Mouse (Mus musculus): ENCODE measurements around the gene Sfxn2.
"Not testable (repeated sequence)": the region's sequence is repeated elsewhere in the genome, so short reads cannot be mapped to it uniquely, and the experiment has no call there.

The Sfxn2 gene

GRCm38 (mm10) chr19:46547565-46547964, 25.6 kb upstream of the Sfxn2 start:
- DNase-seq: no peak

GRCm38 (mm10) chr19:46548110-46548509, 25.1 kb upstream of the Sfxn2 start:
- DNase-seq: no peak

- DNase-seq: no peak
These were observed 22.8 kb upstream of the Sfxn2 start for GRCm38 (mm10) chr19:46550385-46550784.

GRCm38 (mm10) chr19:46552496-46552895, 20.7 kb upstream of the Sfxn2 start:
- no peak for DNase-seq

- DNase-seq: no peak
These were observed 19.6 kb upstream of the Sfxn2 start for GRCm38 (mm10) chr19:46553541-46553955.

- DNase-seq: no peak
These were observed 15.2 kb upstream of the Sfxn2 start for GRCm38 (mm10) chr19:46558009-46558408.

DNA sequence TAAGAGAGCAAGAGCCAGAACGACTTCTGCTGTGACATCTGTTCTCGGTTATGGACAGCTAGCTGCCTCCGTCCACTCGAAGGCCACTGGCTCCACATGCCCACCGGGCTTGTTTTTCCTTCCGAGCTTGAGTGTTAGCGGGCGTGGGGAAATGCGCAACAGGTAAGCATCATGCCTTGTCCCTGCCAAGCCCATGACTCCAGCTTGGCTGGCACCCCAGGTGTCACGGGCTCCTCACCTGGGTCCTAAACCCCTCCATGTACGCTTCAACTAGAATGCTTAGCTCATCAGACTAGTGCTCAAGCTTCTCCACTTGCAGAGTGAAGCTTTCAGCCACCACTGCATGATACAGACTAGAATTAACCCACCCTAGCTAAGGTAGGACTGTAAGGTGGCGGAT, 14.5 kb upstream of the Sfxn2 start:
- DNase-seq: no peak

DNA sequence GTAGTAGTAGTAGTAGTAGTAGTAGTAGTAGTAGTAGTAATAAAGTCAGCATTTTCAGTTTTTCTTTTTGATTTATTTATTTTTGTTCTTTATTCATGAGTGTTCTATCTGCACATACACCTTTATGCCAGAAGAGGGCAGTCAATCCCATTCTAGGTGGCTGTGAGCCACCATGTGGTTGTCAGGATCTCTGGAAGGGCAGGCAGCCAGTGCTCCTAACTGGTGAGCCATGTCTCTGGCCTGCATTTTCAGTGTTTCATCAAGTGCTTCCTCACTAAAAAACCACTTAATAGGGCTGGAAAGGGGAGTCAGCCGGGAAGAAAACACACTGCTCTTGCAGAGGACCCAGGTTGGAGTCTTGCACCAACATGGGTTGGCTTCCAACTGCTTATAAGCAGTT, 11.0 kb upstream of the Sfxn2 start:
- peak in 1 of 2 experiments; percentile 20 for DNase-seq

- no peak for DNase-seq
These were observed 10.3 kb upstream of the Sfxn2 start for GRCm38 (mm10) chr19:46562581-46563515.

DNA sequence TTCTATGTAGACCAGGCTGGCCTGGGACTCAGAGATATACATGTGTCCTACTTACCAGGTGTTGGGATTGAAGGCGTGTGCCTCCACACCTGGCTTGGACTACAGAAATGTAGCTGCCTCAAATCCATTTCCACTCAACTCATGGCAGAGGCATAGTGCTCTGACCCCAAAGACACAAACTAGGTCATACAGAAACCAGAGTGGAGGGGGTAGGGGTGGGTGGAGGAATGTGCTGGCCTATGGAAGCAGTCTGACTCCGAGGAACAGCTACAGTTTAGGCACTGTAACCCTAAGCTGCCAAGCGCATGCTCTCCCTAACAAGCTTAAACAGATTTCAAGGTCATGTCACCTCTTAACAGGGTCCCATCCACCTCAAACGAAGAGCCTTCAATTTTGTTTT, 9.6 kb upstream of the Sfxn2 start:
- DNase-seq: no peak

DNA sequence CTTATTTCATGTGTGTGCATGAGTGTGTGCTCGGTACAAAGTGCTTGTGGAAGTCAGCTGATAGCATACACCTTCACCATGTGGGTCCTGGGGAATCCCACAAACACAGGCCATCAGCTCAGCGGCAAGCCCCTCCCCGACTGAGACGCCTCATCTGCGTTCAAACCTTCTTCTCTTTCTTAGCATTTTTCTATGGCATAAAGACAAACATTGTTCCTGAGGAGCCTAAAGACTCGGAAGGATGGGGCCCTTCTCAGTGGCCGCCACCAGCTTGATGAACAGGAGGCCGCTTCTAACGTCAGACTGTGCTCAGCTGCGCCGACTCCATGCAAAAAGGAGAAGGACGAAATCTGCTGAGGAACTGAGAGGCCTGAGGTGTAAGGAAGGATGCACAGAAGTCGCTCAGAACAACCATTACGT, 9.1 kb upstream of the Sfxn2 start:
- DNase-seq: no peak

- not testable (repeated sequence) for DNase-seq
These were observed 1.8 kb upstream of the Sfxn2 start for GRCm38 (mm10) chr19:46571211-46571877.

DNA sequence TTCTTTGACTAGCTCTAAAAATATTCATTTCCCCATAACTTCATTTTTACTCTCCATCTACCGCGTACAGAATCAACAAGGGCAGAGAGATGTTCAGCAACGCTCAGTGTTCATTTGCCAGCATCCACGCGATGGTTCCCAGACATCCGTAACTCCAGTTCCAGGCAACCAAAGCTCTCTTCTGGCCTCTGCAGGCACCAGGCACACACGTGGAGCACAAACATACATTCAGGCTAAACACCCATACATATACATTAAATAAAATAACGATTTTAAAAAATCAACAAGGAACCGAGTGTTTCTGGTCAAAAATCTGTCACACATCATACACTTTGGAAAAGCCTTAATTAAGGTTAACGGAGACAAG, 1.3 kb upstream of the Sfxn2 start:
- DNase-seq: no peak

DNA sequence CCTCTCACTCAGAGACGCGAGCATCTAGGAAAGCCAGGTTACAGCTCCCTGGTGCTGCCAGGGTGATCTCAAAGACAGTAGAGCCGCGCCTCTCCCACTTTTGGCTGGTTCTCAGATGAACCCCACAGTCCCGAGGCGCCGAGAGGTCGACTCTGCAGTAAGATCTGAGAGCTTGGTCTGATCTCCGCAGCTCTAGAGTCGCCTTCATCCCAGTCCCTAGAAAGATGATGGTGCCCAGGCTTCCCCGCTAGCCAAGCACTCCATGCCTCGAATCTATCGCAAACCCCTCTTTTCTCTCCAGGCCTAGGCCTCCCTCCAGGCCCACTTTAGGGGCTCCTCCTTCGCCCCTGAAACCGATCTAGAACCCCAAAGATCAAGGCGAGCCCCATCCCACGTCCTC, 617 bp upstream of the Sfxn2 start:
- DNase-seq: no peak

DNA sequence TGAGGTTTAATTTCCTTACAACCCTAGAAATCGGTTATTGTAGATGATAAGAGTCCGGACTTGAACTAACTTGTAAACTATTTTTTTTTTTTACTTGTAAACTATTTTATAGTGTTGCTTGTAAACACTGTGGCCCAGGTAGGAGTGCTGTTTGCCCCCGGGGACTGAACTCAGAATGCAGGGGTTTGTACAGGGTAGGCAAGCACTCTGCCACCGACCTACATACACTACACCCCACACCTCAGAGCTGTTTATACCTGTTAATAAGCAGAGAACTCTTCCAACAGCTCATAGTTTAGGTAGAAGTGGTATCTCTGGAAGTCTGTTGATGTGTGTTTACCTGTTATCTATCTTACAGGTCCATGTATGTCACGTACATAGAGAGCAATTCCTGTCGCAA, 825 bp downstream of the Sfxn2 start:
- no peak for DNase-seq

GRCm38 (mm10) chr19:46575196-46575595, 2.0 kb downstream of the Sfxn2 start:
- no peak for DNase-seq

DNA sequence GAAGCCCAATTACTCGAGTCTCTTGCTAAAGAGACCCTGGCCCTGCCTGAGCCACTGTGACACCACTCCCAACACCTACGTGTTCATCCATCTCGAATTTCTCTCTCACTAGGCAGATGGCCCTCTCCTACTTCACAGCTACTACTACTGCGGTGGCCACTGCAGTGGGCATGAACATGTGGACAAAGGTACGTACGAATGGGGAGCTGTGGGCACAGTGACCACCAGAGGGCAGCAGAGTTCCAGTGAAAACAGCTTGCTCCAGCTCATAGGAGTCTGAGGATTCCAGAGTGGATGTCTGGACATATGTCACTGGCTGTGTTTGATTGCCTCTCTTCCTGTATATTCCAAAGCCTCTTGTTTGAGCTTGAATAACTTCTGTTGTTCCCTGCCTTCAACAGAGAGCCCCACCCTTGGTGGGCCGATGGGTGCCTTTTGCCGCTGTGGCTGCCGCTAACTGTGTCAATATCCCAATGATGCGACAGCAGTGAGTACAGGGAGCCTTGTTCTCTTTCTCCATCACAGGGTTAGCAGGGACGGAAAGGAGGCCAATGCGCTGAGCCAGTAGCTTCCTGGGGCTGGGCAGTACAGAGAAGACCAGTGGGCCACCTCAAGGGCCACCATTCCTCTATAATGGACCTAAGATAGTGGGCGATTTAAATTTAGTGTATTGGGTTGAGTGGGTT, 14.8 kb downstream of the Sfxn2 start:
- DNase-seq: peak; percentile 51 to 80

- DNase-seq: no peak
These were observed 18.4 kb downstream of the Sfxn2 start for GRCm38 (mm10) chr19:46591575-46591974.

DNA sequence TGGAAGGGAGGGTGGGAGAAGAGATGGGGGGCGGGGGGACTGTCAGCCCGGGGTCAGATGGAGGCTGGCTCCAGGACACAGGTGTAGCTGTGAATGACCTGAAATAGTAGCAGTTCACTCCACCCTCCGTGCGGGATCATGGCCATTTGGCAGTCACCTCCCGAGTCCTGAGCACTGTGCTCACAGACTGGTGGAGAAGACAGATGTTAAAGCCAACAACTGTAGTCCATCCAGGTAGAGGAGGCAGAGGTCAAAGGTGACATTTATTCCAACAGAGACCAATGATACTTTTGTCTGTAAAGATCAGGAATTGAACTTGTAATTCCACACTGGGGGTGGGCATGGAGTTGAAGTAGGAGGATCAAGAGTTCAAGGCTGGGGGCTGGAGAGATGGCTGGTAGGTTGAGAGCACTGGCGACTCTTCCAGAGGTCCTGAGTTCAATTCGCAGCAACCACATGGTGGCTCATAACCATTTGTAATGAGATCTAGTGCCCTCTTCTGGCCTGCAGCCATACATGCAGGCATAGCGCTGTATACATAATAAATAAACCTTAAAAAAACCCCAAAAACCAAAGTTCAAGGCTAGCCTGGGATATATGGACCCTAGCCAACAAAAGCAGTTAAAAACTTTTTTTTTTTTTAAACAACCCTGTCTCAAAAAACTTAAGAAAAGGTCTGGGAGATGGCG, 19.7 kb downstream of the Sfxn2 start:
- no peak for DNase-seq

GRCm38 (mm10) chr19:46598187-46598586, 25.0 kb downstream of the Sfxn2 start:
- no peak for DNase-seq

GRCm38 (mm10) chr19:46598720-46599252, 25.6 kb downstream of the Sfxn2 start, which contains the start of gene Wbp1l:
Gene Wbp1l, plus strand, starts transcription at chr19:46599084.
- peak; percentile 92 to 96 for DNase-seq
